Mouse (Mus musculus): Measurements from ENCODE around the gene Xpot. TPM values are rescaled to one million over a fixed set of nuclear protein-coding genes. Genes with fewer than 3 reads are reported as not detected.

Gene Xpot
- 27.7 and 31.9 TPM in 2 replicates for polyA plus RNA-seq (2015; fragmentation: Nextera tagmentation; extraction: Ambion mirVana)

GRCm38 (mm10) chr10:121626186-121626882 lies at the start of gene Xpot:
Xpot (minus strand) TSS chr10:121626332.
- no peaks in the 10 kb centered on the region for H3K9me3 ChIP-seq
- H3K4me2 ChIP-seq (replicated peaks): peak within 1 kb of the TSS; percentile 79
- peak within 1 kb of the TSS; percentile 92 for H3K27ac ChIP-seq
- H3K36me3 ChIP-seq: peaks cover 12% of the 10 kb centered on the region
- peak; percentile 100 for ATAC-seq
- H3K4me3 ChIP-seq (replicated peaks): peak within 1 kb of the TSS; percentile 82
- peaks cover 15% of the 10 kb centered on the region for H3K4me1 ChIP-seq (replicated peaks)
- H3K27me3 ChIP-seq: no peaks in the 10 kb centered on the region
- H3K9ac ChIP-seq (replicated peaks): peak within 1 kb of the TSS; percentile 85
- whole genome bisulfite sequencing: under 1% methylated on average over 70 of the region's 70 CpGs

GRCm38 (mm10) chr10:121669103-121669502 lies 43.0 kb upstream of the Xpot start:
- 90% methylated on average over 10 of the region's 10 CpGs for WGBS
- H3K4me3 ChIP-seq (replicated peaks): no peak overlapping the region
- no peaks in the 10 kb centered on the region for H3K4me1 ChIP-seq (replicated peaks)
- H3K4me2 ChIP-seq (replicated peaks): no peak overlapping the region
- H3K36me3 ChIP-seq: no peaks in the 10 kb centered on the region
- no peak overlapping the region for H3K9ac ChIP-seq (replicated peaks)
- H3K27me3 ChIP-seq: no peaks in the 10 kb centered on the region
- ATAC-seq: no peak
- H3K9me3 ChIP-seq: peaks cover 3% of the 10 kb centered on the region; the same call in 1 of the 2 replicates
- no peak overlapping the region for H3K27ac ChIP-seq

- Histone ChIP-seq H3K4me3 (replicated peaks) (no peak overlapping the region), H3K9ac (replicated peaks) (no peak overlapping the region), H3K4me1 (replicated peaks) (peaks cover 8% of the 10 kb centered on the region), H3K27me3 (no peaks in the 10 kb centered on the region), H3K4me2 (replicated peaks) (no peak overlapping the region), H3K27ac (no peak overlapping the region), H3K36me3 (no peaks in the 10 kb centered on the region), H3K9me3 (no peaks in the 10 kb centered on the region)
- ATAC-seq: no peak
- WGBS: 67% methylated on average over 8 of the region's 8 CpGs
Measured at GRCm38 (mm10) chr10:121665631-121666145, 39.6 kb upstream of the Xpot start.

GRCm38 (mm10) chr10:121663599-121663998 lies 37.5 kb upstream of the Xpot start:
- H3K9me3 ChIP-seq: no peaks in the 10 kb centered on the region
- H3K36me3 ChIP-seq: no peaks in the 10 kb centered on the region
- H3K9ac ChIP-seq (replicated peaks): no peak overlapping the region
- no peak overlapping the region for H3K4me3 ChIP-seq (replicated peaks)
- 49% methylated on average over 13 of the region's 13 CpGs for WGBS
- no peak overlapping the region for H3K27ac ChIP-seq
- no peak for ATAC-seq
- peaks cover 8% of the 10 kb centered on the region for H3K4me1 ChIP-seq (replicated peaks)
- H3K4me2 ChIP-seq (replicated peaks): no peak overlapping the region
- H3K27me3 ChIP-seq: no peaks in the 10 kb centered on the region

- 88% methylated on average over 2 of the region's 2 CpGs for WGBS
- no peak for ATAC-seq
Measured at GRCm38 (mm10) chr10:121662711-121663110, 36.6 kb upstream of the Xpot start.

GRCm38 (mm10) chr10:121655907-121656306 lies 29.8 kb upstream of the Xpot start:
- Histone ChIP-seq H3K27ac (no peak overlapping the region), H3K9me3 (no peaks in the 10 kb centered on the region), H3K4me3 (replicated peaks) (no peak overlapping the region), H3K4me1 (replicated peaks) (no peaks in the 10 kb centered on the region), H3K4me2 (replicated peaks) (no peak overlapping the region), H3K27me3 (no peaks in the 10 kb centered on the region), H3K9ac (replicated peaks) (no peak overlapping the region), H3K36me3 (no peaks in the 10 kb centered on the region)
- 92% methylated on average over 4 of the region's 4 CpGs for WGBS
- ATAC-seq: no peak

More at GRCm38 (mm10) chr10:121662711-121663110, 36.6 kb upstream of the Xpot start:
- no peak overlapping the region for H3K4me3 ChIP-seq (replicated peaks)
- no peak overlapping the region for H3K27ac ChIP-seq
- no peaks in the 10 kb centered on the region for H3K27me3 ChIP-seq
- H3K36me3 ChIP-seq: no peaks in the 10 kb centered on the region
- no peak overlapping the region for H3K4me2 ChIP-seq (replicated peaks)
- H3K9me3 ChIP-seq: no peaks in the 10 kb centered on the region
- no peak overlapping the region for H3K9ac ChIP-seq (replicated peaks)
- peaks cover 8% of the 10 kb centered on the region for H3K4me1 ChIP-seq (replicated peaks)

- Histone ChIP-seq H3K4me2 (replicated peaks) (no peak overlapping the region), H3K27ac (no peak overlapping the region), H3K36me3 (no peaks in the 10 kb centered on the region), H3K4me1 (replicated peaks) (no peaks in the 10 kb centered on the region), H3K9me3 (no peaks in the 10 kb centered on the region), H3K9ac (replicated peaks) (no peak overlapping the region), H3K27me3 (no peaks in the 10 kb centered on the region), H3K4me3 (replicated peaks) (no peak overlapping the region)
- ATAC-seq: no peak
- 90% methylated on average over 1 of the region's 1 CpGs for WGBS
Measured at GRCm38 (mm10) chr10:121653079-121653478, 26.9 kb upstream of the Xpot start.

GRCm38 (mm10) chr10:121646294-121646693 lies 20.2 kb upstream of the Xpot start:
- Histone ChIP-seq H3K4me2 (replicated peaks) (no peak overlapping the region), H3K9ac (replicated peaks) (no peak overlapping the region), H3K27me3 (peaks cover 33% of the 10 kb centered on the region), H3K9me3 (no peaks in the 10 kb centered on the region), H3K4me3 (replicated peaks) (no peak overlapping the region), H3K4me1 (replicated peaks) (peaks cover 13% of the 10 kb centered on the region), H3K36me3 (no peaks in the 10 kb centered on the region), H3K27ac (no peak overlapping the region)
- no peak for ATAC-seq
- 78% methylated on average over 6 of the region's 6 CpGs for WGBS

- Histone ChIP-seq H3K4me1 (replicated peaks) (peaks cover 19% of the 10 kb centered on the region), H3K4me3 (replicated peaks) (peak overlapping the region; percentile 51), H3K4me2 (replicated peaks) (peak overlapping the region; percentile 92), H3K27me3 (peaks cover 40% of the 10 kb centered on the region), H3K9ac (replicated peaks) (peak overlapping the region; percentile 63), H3K36me3 (no peaks in the 10 kb centered on the region), H3K9me3 (no peaks in the 10 kb centered on the region), H3K27ac (no peak overlapping the region)
- ATAC-seq: no peak; the same call in 1 of the 2 replicates
- WGBS: 6% methylated on average over 28 of the region's 28 CpGs
Measured at GRCm38 (mm10) chr10:121642054-121642947, 16.2 kb upstream of the Xpot start.

- under 1% methylated on average over 69 of the region's 69 CpGs for WGBS
- Histone ChIP-seq H3K9ac (replicated peaks) (peak within 1 kb of the TSS; percentile 63), H3K9me3 (no peaks in the 10 kb centered on the region), H3K4me2 (replicated peaks) (peak within 1 kb of the TSS; percentile 92), H3K36me3 (no peaks in the 10 kb centered on the region), H3K27me3 (peaks cover 40% of the 10 kb centered on the region), H3K27ac (no peak within 1 kb of the TSS), H3K4me1 (replicated peaks) (peaks cover 19% of the 10 kb centered on the region), H3K4me3 (replicated peaks) (peak within 1 kb of the TSS; percentile 51)
- ATAC-seq: peak; percentile 51
Measured at GRCm38 (mm10) chr10:121641272-121642053, 15.3 kb upstream of the Xpot start, which contains the start of gene D930020B18Rik. D930020B18Rik (plus strand) TSS chr10:121641588.

GRCm38 (mm10) chr10:121640944-121641271 lies 14.8 kb upstream of the Xpot start:
- peak overlapping the region; percentile 92 for H3K4me2 ChIP-seq (replicated peaks)
- ATAC-seq: no peak
- H3K27me3 ChIP-seq: peaks cover 40% of the 10 kb centered on the region
- H3K27ac ChIP-seq: no peak overlapping the region
- no peaks in the 10 kb centered on the region for H3K9me3 ChIP-seq
- 20% methylated on average over 10 of the region's 10 CpGs for WGBS
- H3K4me1 ChIP-seq (replicated peaks): peaks cover 19% of the 10 kb centered on the region
- H3K36me3 ChIP-seq: no peaks in the 10 kb centered on the region
- peak overlapping the region; percentile 51 for H3K4me3 ChIP-seq (replicated peaks)
- H3K9ac ChIP-seq (replicated peaks): no peak overlapping the region

Measured in midbrain, embryonic 13.5 days (tissue).